Mouse (Mus musculus): ENCODE measurements around the gene Gna13.

DNA sequence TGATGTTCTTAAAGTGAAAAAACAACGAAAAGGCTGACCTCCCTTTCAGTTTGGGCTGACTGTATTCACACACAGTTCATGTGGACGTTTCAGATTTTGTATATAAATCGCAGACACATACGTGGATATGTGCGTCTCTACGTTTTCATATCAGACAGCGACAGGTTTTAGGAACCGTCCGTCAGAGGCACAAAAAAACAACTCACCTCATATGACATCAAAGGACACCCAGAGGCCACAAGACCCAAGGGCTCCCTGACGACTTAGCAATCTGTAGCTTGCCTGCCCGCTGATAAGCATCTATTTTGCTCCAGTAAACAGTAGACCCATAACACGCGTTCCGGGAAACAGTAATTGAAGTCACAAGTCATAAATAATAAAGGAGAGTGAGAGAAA is 57.9 kb downstream of the Gna13 start:
- no peak for TF ChIP-seq TAL1 (conservative IDR thresholded peaks at IDR 0.05; ENCODE audit: low read depth, low read length)
- TF ChIP-seq CTCF (IDR thresholded peaks at IDR 0.05; ENCODE audit: low read depth, low read length) = no peak
- TF ChIP-seq POLR2AphosphoS5 (IDR thresholded peaks at IDR 0.05; ENCODE audit: insufficient replicate concordance, low read depth, low read length) = no peak

All from G1E (cell line).